Mouse (Mus musculus) myocyte (in vitro differentiated cells): ENCODE results near the gene Actl11. TPM values are rescaled to one million over a fixed set of nuclear protein-coding genes. Genes with fewer than 3 reads are reported as not detected.
A peak's percentile ranks its signal among the peaks of the same experiment; 100 is the strongest.

Experiments used
- H3K27me3 ChIP-seq: one replicate; pipeline ENCODE4 v1.6.1; 2011; ENCODE audit not compliant: control insufficient read depth, insufficient read depth, insufficient read length
- H3K36me3 ChIP-seq: one replicate; pipeline ENCODE4 v1.6.1; 2011; ENCODE audit not compliant: control insufficient read depth, insufficient read depth
- H3K4me2 ChIP-seq: one replicate; pipeline ENCODE4 v1.6.1; 2011; ENCODE audit warnings: low read depth, control low read depth
- H3K4me3 ChIP-seq: one replicate; pipeline ENCODE4 v1.5.1; 2011; ENCODE audit warnings: mild to moderate bottlenecking, control low read depth, moderate library complexity
- H3K79me2 ChIP-seq: one replicate; pipeline ENCODE4 v1.6.1; 2011; ENCODE audit not compliant: control insufficient read depth, insufficient read depth
- H3ac ChIP-seq: one replicate; pipeline ENCODE4 v1.6.1; 2011; ENCODE audit not compliant: control insufficient read depth, insufficient read length
- CEBPB ChIP-seq: IDR thresholded peaks from 2 replicates; pipeline ENCODE4 v1.6.1; 2011; ENCODE audit warnings: mild to moderate bottlenecking, moderate library complexity; ENCODE audit not compliant: poor library complexity, insufficient read depth, severe bottlenecking
- E2F4 ChIP-seq: IDR thresholded peaks from one replicate; pipeline ENCODE4 v1.6.1; 2011; ENCODE audit warnings: mild to moderate bottlenecking, control low read depth, moderate library complexity; ENCODE audit not compliant: insufficient read depth
- MAX ChIP-seq: IDR thresholded peaks from one replicate; pipeline ENCODE4 v1.6.1; 2011; ENCODE audit warnings: low read depth, mild to moderate bottlenecking, control low read depth
- MYOD1 ChIP-seq, 3 experiments: IDR thresholded peaks; one replicate each; pipeline ENCODE4 v1.6.1; 2011; ENCODE audit warnings: control low read depth in 2 of 3, low read depth in 2 of 3, mild to moderate bottlenecking in 2 of 3, moderate library complexity in 1 of 3; ENCODE audit not compliant: insufficient read length in 2 of 3, control insufficient read depth in 1 of 3
- MYOG ChIP-seq, 3 experiments: IDR thresholded peaks; one replicate each; pipeline ENCODE4 v1.6.1; 2011; ENCODE audit warnings: control low read depth in 2 of 3, low read depth in 2 of 3, mild to moderate bottlenecking in 2 of 3; ENCODE audit not compliant: insufficient read length in 2 of 3, control insufficient read depth in 1 of 3, insufficient read depth in 1 of 3
- POLR2A ChIP-seq: IDR thresholded peaks from one replicate; pipeline ENCODE4 v1.6.1; 2011; ENCODE audit warnings: low read depth, mild to moderate bottlenecking, control low read depth, moderate library complexity; ENCODE audit not compliant: insufficient read length
- POLR2AphosphoS2 ChIP-seq: IDR thresholded peaks from one replicate; pipeline ENCODE4 v1.6.1; 2011; ENCODE audit warnings: low read depth, control low read depth; ENCODE audit not compliant: insufficient read length
- REST ChIP-seq: IDR thresholded peaks from one replicate; pipeline ENCODE4 v1.6.1; 2011; ENCODE audit warnings: mild to moderate bottlenecking, control low read depth, moderate library complexity; ENCODE audit not compliant: insufficient read depth, insufficient read length
- SRF ChIP-seq: IDR thresholded peaks from one replicate; pipeline ENCODE4 v1.6.1; 2011; ENCODE audit warnings: low read depth; ENCODE audit not compliant: control insufficient read depth, insufficient read length
- TCF12 ChIP-seq: IDR thresholded peaks from one replicate; pipeline ENCODE4 v1.6.1; 2011; ENCODE audit warnings: mild to moderate bottlenecking, control low read depth; ENCODE audit not compliant: poor library complexity, insufficient read depth, severe bottlenecking
- TCF3 ChIP-seq: IDR thresholded peaks from one replicate; pipeline ENCODE4 v1.6.1; 2011; ENCODE audit warnings: low read depth, control low read depth; ENCODE audit not compliant: insufficient read length
- USF1 ChIP-seq: IDR thresholded peaks from one replicate; pipeline ENCODE4 v1.6.1; 2011; ENCODE audit warnings: low read depth, mild to moderate bottlenecking, control low read depth, moderate library complexity
- polyA plus RNA-seq: library from polyadenylated mRNA; unstranded; fragments of >200 nt; fragmentation: generic; extraction: Trizol; gene quantifications from one replicate; pipeline ENCODE4 v1.2.1, GENCODE M21; 2012; ENCODE audit warnings: missing spikeins

Gene Actl11
- polyA plus RNA-seq, 1 experiment, result not detected

DNA sequence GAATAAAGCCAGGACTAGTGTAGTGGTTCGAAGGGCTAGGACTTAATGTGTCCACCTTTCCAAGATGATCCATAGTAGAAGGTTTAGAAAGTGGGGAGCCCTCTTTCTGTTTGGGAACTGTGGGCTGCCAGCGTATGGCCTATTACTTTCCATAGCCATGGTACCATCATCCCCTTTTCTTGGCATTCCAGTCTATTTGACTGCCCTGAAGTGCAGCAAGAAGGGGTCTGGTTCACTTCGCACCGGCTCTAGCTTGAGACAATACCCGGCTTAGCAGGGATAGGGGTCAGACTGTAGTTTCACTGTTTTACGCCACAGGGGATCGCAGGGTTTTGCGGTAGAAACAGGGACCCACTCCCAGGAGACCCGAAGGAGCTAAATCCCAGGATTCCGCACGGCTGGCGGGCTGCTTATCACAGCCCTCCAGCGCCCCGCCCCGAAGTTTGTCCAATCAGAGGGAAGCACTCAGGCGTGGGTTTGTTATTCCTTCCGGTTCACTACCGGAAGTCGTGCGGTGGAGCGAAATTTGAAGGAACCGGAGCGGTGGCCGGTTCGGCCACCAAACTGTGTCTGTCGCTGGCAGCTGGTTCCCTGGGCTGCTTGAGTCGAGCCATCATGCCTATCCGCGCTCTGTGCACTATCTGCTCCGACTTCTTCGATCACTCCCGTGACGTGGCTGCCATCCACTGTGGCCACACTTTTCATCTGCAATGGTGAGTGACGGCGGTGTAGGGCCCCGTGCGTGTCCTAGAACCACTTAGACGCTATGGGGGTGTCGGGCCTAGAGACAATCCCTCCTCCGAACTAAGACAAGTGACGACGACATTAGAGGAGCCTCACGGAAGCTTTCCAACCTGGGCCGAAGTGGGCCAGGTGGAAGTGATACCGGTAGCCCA lies 22.4 kb downstream of the Actl11 start:
- Histone ChIP-seq H3K27me3 (no peaks in the 10 kb centered on the region), H3ac (peak overlapping the region; percentile 18), H3K79me2 (peaks cover 31% of the 10 kb centered on the region), H3K4me3 (peak overlapping the region; percentile 70), H3K36me3 (no peaks in the 10 kb centered on the region), H3K4me2 (peak overlapping the region; percentile 84)
- TF ChIP-seq E2F4 (peak; percentile 99), MYOG (IDR thresholded peaks at IDR 0.05; ENCODE audit: control insufficient read depth in 1 of 3, insufficient read depth in 1 of 3, insufficient read length in 2 of 3, low read depth in 2 of 3) (no peak), CEBPB (no peak), POLR2A (peak; percentile 71), POLR2AphosphoS2 (peak; percentile 61)

DNA sequence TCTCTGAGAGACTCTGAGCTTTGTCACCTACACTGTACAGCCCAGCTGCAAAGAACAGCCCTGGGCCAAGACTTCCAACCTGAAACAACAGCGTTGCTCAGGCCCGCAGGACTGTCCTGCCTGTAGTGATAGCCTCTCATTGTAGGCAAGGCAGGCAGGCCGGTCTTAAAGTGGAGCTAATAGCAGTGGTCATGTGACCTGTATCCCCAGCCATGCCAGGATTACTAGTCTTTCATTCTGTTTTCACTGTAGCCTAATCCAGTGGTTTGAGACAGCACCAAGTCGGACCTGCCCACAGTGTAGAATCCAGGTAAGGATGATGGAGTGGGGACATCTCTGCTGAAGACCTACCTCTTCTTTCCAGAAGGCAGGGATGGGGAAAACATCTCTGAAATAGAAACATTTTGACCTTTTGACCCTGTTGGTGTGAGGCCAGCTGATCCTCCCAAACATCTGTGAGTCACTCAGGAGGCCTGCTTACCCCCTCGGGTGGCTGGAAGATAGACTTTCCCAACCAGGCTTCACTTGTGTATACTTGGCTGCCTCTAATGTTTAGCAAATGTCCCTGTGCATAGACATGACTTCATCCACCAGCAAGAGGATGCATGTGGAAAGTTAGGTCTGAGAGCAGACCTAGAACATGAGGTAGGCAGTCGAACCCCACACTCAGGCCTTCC lies 27.5 kb downstream of the Actl11 start:
- H3K4me2 ChIP-seq, result no peak overlapping the region
- no peak overlapping the region for H3ac ChIP-seq
- H3K36me3 ChIP-seq, result no peaks in the 10 kb centered on the region
- peaks cover 31% of the 10 kb centered on the region for H3K79me2 ChIP-seq
- no peak overlapping the region for H3K4me3 ChIP-seq
- no peaks in the 10 kb centered on the region for H3K27me3 ChIP-seq
- TF ChIP-seq E2F4, result no peak
- peak; percentile 54 for TF ChIP-seq USF1

DNA sequence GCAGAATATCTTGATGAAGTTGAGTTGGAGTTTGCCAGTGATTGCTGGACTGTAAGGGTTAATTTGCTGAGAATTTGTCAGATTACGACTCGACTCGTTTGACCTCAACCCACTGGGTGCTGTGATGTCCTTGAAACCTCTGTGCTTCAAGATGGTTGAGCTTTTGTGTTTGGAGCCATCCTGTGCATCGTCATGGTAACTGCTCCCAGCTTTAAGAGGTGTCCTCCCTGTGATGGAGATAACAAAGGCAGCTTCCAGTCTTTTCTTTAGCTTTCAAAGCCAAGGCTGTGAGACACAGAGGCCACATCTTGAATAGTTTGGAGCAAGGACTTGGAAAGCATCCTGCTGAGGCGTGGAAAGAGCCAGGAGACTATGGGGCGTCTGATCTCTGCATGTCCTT lies 28.9 kb downstream of the Actl11 start:
- H3K27me3 ChIP-seq, result no peaks in the 10 kb centered on the region
- peaks cover 19% of the 10 kb centered on the region for H3K79me2 ChIP-seq
- no peak overlapping the region for H3K4me3 ChIP-seq
- no peaks in the 10 kb centered on the region for H3K36me3 ChIP-seq
- no peak overlapping the region for H3K4me2 ChIP-seq
- no peak overlapping the region for H3ac ChIP-seq
- TF ChIP-seq MAX, result no peak
- no peak for TF ChIP-seq MYOD1 (IDR thresholded peaks at IDR 0.05; ENCODE audit: control insufficient read depth in 1 of 3, insufficient read length in 2 of 3, low read depth in 2 of 3)
- no peak for TF ChIP-seq MYOG (IDR thresholded peaks at IDR 0.05; ENCODE audit: control insufficient read depth in 1 of 3, insufficient read depth in 1 of 3, insufficient read length in 2 of 3, low read depth in 2 of 3)
- no peak for TF ChIP-seq POLR2A
- no peak for TF ChIP-seq USF1
- no peak for TF ChIP-seq TCF12
- no peak for TF ChIP-seq E2F4
- no peak for TF ChIP-seq TCF3
- no peak for TF ChIP-seq SRF
- no peak for TF ChIP-seq CEBPB
- TF ChIP-seq POLR2AphosphoS2, result no peak
- TF ChIP-seq REST, result no peak

- no peak for TF ChIP-seq E2F4
- H3K4me3 ChIP-seq, result no peak overlapping the region
- no peaks in the 10 kb centered on the region for H3K79me2 ChIP-seq
- no peaks in the 10 kb centered on the region for H3K27me3 ChIP-seq
- H3K4me2 ChIP-seq, result no peak overlapping the region
- H3K36me3 ChIP-seq, result no peaks in the 10 kb centered on the region
- no peak overlapping the region for H3ac ChIP-seq
These were observed 31.6 kb downstream of the Actl11 start for GRCm38 (mm10) chr9:107959896-107960295.

GRCm38 (mm10) chr9:107960928-107961327 lies 32.7 kb downstream of the Actl11 start:
- no peak for TF ChIP-seq MYOG (IDR thresholded peaks at IDR 0.05; ENCODE audit: control insufficient read depth in 1 of 3, insufficient read depth in 1 of 3, insufficient read length in 2 of 3, low read depth in 2 of 3)
- no peak for TF ChIP-seq TCF3
- no peak for TF ChIP-seq TCF12
- no peak for TF ChIP-seq USF1
- no peak for TF ChIP-seq REST
- TF ChIP-seq E2F4, result no peak
- TF ChIP-seq SRF, result no peak
- TF ChIP-seq MAX, result no peak
- no peak for TF ChIP-seq POLR2AphosphoS2
- Histone ChIP-seq H3K4me2 (no peak overlapping the region), H3K27me3 (no peaks in the 10 kb centered on the region), H3K79me2 (no peaks in the 10 kb centered on the region), H3K36me3 (no peaks in the 10 kb centered on the region), H3K4me3 (no peak overlapping the region), H3ac (no peak overlapping the region)
